Mouse (Mus musculus) retina, postnatal 1 day (tissue): ENCODE measurements around the gene Mtmr3.

ENCODE experiments used
- DNase-seq: peaks from one replicate; pipeline ENCODE4 v3.0.0-alpha.2; 2012

Mtmr3 gene

GRCm38 (mm10) chr11:4506486-4506885 lies 88.2 kb downstream of the Mtmr3 start:
- DNase-seq = no peak

- peak; percentile 16 for DNase-seq
Measured at GRCm38 (mm10) chr11:4502206-4502605, 92.5 kb downstream of the Mtmr3 start.

GRCm38 (mm10) chr11:4500826-4501225 lies 93.8 kb downstream of the Mtmr3 start:
- no peak for DNase-seq

GRCm38 (mm10) chr11:4500261-4500660 lies 94.4 kb downstream of the Mtmr3 start:
- no peak for DNase-seq

GRCm38 (mm10) chr11:4499456-4499855 lies 95.2 kb downstream of the Mtmr3 start:
- DNase-seq = peak; percentile 17

GRCm38 (mm10) chr11:4498774-4499173 lies 95.9 kb downstream of the Mtmr3 start:
- no peak for DNase-seq

- DNase-seq = no peak
Measured at GRCm38 (mm10) chr11:4497501-4498118, 97.1 kb downstream of the Mtmr3 start.

GRCm38 (mm10) chr11:4495021-4495540 lies 99.6 kb downstream of the Mtmr3 start:
- no peak for DNase-seq

- no peak for DNase-seq
Measured at GRCm38 (mm10) chr11:4489207-4489606, 105.5 kb downstream of the Mtmr3 start.

GRCm38 (mm10) chr11:4488798-4489197 lies 105.9 kb downstream of the Mtmr3 start:
- no peak for DNase-seq

GRCm38 (mm10) chr11:4488367-4488766 lies 106.3 kb downstream of the Mtmr3 start:
- no peak for DNase-seq

GRCm38 (mm10) chr11:4487401-4487965 lies 107.2 kb downstream of the Mtmr3 start:
- peak; percentile 69 for DNase-seq

- DNase-seq = no peak
Measured at GRCm38 (mm10) chr11:4484541-4484940, 110.1 kb downstream of the Mtmr3 start.

GRCm38 (mm10) chr11:4482641-4483040 lies 112.0 kb downstream of the Mtmr3 start:
- DNase-seq = no peak

- DNase-seq = no peak
Measured at GRCm38 (mm10) chr11:4476184-4476697, 118.4 kb downstream of the Mtmr3 start.

- DNase-seq = no peak
Measured at GRCm38 (mm10) chr11:4472464-4473179, 122.0 kb downstream of the Mtmr3 start.

- no peak for DNase-seq
Measured at GRCm38 (mm10) chr11:4471734-4472133, 122.9 kb downstream of the Mtmr3 start.

- DNase-seq = no peak
Measured at GRCm38 (mm10) chr11:4471251-4471650, 123.4 kb downstream of the Mtmr3 start.

GRCm38 (mm10) chr11:4469091-4469490 lies 125.6 kb downstream of the Mtmr3 start:
- no peak for DNase-seq

- DNase-seq = no peak
Measured at GRCm38 (mm10) chr11:4467436-4467835, 127.2 kb downstream of the Mtmr3 start.

GRCm38 (mm10) chr11:4466191-4466590 lies 128.5 kb downstream of the Mtmr3 start:
- peak; percentile 33 for DNase-seq

- no peak for DNase-seq
Measured at GRCm38 (mm10) chr11:4464616-4465015, 130.0 kb downstream of the Mtmr3 start.

- no peak for DNase-seq
Measured at GRCm38 (mm10) chr11:4464186-4464585, 130.5 kb downstream of the Mtmr3 start.

GRCm38 (mm10) chr11:4462868-4463267 lies 131.8 kb downstream of the Mtmr3 start:
- DNase-seq = no peak
